Mouse (Mus musculus) hindbrain, embryonic 14.5 days (tissue): ENCODE results near the gene Rasef. TPM values are rescaled to one million over a fixed set of nuclear protein-coding genes. Genes with fewer than 3 reads are reported as not detected.

Experiments
- ATAC-seq: fragments of 200-750 bp; cut with Nextera tagmentation; 2 replicates; pipeline ENCODE4 v1.8.0; 2017; ENCODE audit warnings: moderate number of reproducible peaks, mild to moderate bottlenecking, moderate TSS enrichment, moderate library complexity; ENCODE audit not compliant: low FRiP score
- DNase-seq: peaks from one replicate; pipeline ENCODE4 v3.0.0-alpha.2; 2015; ENCODE audit warnings: low spot score
- H3K27ac ChIP-seq: fragments of 300-500 bp; sonication (generic); 2 replicates; pipeline ENCODE4 v1.5.1; 2014; ENCODE audit warnings: mild to moderate bottlenecking, moderate library complexity
- H3K27me3 ChIP-seq: fragments of 300-500 bp; sonication (generic); 2 replicates; pipeline ENCODE4 v1.6.1; 2014; ENCODE audit warnings: mild to moderate bottlenecking, low read length, mixed read lengths; ENCODE audit not compliant: control insufficient read depth, insufficient read depth
- H3K36me3 ChIP-seq: fragments of 300-500 bp; sonication (generic); replicated peaks from 2 replicates; pipeline ENCODE4 v1.6.1; 2014; ENCODE audit not compliant: control insufficient read depth, insufficient read depth
- H3K4me1 ChIP-seq: fragments of 300-500 bp; sonication (generic); replicated peaks from 2 replicates; pipeline ENCODE4 v1.6.1; 2014; ENCODE audit warnings: antibody characterized with exemption, low read length, mixed read lengths; ENCODE audit not compliant: control insufficient read depth, insufficient read depth
- H3K4me2 ChIP-seq: fragments of 300-500 bp; sonication (generic); replicated peaks from 2 replicates; pipeline ENCODE4 v1.6.1; 2014; ENCODE audit warnings: mild to moderate bottlenecking, moderate library complexity
- H3K4me3 ChIP-seq: fragments of 300-500 bp; sonication (generic); replicated peaks from 2 replicates; pipeline ENCODE4 v1.5.1; 2014; ENCODE audit warnings: mild to moderate bottlenecking, low read length
- H3K9ac ChIP-seq: fragments of 300-500 bp; sonication (generic); 2 replicates; pipeline ENCODE4 v1.6.1; 2014
- H3K9me3 ChIP-seq: fragments of 300-500 bp; sonication (generic); 2 replicates; pipeline ENCODE4 v1.6.1; 2016; ENCODE audit warnings: low read length; ENCODE audit not compliant: control insufficient read depth
- WGBS: fragments of 180-500 bp; shearing (Covaris S2); extraction: QIAGEN DNeasy Blood & Tissue Kit; methylation state at CpG from one replicate; pipeline ENCODE4 v1.1.7; 2014; 5-methylcytosine and 5-hydroxymethylcytosine counted together
- polyA plus RNA-seq: library from polyadenylated mRNA; unstranded; fragments of >200 nt; fragmentation: Nextera tagmentation; extraction: Ambion mirVana; gene quantifications from 2 replicates; pipeline ENCODE4 v1.2.1, GENCODE M21; 2014

Gene Rasef
- 0.66 and 0.81 TPM in 2 replicates for polyA plus RNA-seq

DNA sequence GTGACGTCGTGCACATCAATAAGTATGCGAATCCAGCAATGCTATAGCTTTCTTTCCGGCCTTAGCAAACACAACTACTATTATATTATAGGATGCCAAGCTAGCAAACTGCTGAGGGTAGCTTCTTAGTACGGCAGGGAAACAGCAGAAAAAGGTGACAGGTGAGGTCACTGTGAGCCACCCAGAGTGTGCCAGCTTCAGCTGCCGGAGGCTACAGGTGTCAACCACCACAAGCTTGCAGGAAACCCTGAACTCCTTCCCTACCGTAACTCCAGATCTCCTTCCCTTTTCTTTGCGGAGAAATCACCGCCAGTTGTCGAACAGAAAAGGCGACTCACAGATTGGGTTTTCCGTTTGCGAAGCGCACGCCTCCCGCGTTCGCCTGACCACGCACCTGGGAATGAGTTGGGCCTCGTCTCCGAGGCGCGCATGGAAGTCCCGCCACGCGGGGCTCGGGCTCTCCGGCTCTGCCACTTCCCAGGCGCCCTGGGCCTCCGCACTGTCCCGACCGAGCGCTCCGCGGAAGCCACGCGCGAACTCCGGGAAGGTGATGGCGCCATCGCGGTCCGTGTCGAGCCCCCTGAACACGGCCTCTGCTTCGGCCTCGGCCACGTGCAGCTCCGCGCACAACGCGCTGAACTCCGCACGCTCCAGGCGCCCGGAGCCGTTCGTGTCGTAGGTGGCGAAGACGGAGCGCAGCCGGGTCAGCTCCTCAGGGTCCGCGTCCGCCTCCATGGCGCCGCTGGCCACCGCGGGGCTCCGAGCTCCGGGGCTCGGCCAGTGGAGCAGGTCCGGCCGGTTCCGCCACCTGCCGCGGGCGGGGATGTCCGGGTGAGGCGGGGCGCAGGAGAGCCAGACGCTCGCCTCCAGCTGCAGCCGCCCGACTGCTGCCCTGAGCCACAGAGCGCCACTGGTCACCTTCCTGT lies at the start of gene Rasef:
Gene Rasef, minus strand, starts transcription at position 735 of the 926 bp plus-strand sequence.
- H3K27me3 ChIP-seq: peaks cover 37% of the 10 kb centered on the region
- peak within 1 kb of the TSS; percentile 99 for H3K4me2 ChIP-seq
- peak; percentile 84 for ATAC-seq
- H3K4me1 ChIP-seq: peaks cover 7% of the 10 kb centered on the region; the same call in 1 of the 2 replicates
- peak; percentile 30 for DNase-seq
- no peak within 1 kb of the TSS for H3K27ac ChIP-seq
- H3K4me3 ChIP-seq: peak within 1 kb of the TSS; percentile 63
- WGBS: 6% methylated on average over 77 of the region's 87 CpGs
- no peaks in the 10 kb centered on the region for H3K36me3 ChIP-seq
- no peaks in the 10 kb centered on the region for H3K9me3 ChIP-seq
- peak within 1 kb of the TSS; percentile 67 for H3K9ac ChIP-seq

DNA sequence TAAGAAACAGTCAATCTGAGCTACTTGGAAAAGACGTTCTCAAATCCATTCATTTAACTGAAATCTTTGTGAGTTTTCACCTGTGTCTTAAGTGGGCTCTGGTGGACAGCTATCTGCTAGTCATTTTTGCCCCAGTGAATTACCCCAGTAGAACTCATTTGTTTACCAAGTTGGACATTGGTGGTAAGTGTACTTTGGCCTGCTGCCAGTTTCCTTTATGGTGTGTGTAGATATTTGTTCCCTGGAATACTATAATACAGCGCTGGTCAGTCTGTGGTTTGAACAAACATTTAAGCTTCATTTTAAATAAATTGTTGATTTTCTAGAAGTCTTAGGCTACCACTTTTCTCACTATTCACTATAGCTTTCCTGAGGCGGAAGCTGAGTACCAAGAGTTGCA lies 35.8 kb upstream of the Rasef start:
- 92% methylated on average over 3 of the region's 3 CpGs for WGBS
- Histone ChIP-seq H3K9ac (no peak overlapping the region), H3K4me1 (no peaks in the 10 kb centered on the region), H3K27ac (no peak overlapping the region), H3K27me3 (no peaks in the 10 kb centered on the region), H3K4me2 (no peak overlapping the region), H3K9me3 (no peaks in the 10 kb centered on the region), H3K36me3 (no peaks in the 10 kb centered on the region), H3K4me3 (no peak overlapping the region)
- DNase-seq: no peak
- no peak for ATAC-seq

DNA sequence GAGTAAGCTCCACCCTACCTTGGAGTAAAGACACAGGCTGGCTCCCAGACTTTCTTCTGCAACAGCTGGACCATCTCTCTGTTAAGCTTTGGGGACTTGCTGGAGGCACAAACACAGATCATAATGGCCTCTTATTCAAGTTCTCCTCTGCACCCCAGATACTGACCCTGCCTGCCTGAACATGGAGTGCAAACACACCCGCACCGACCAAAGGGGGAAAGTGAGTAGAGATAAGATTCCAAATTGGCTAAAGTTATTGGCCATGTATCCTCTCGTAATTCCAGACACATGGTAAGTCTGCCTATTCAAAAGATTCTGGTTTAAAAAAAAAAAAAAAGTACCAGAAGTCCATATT lies 369 bp upstream of the Rasef start:
- peaks cover 7% of the 10 kb centered on the region; the same call in 1 of the 2 replicates for H3K4me1 ChIP-seq
- no peak for ATAC-seq
- H3K9ac ChIP-seq: peak overlapping the region; percentile 67; the same call in 1 of the 2 replicates
- H3K4me2 ChIP-seq: peak overlapping the region; percentile 99
- no peaks in the 10 kb centered on the region for H3K36me3 ChIP-seq
- H3K9me3 ChIP-seq: no peaks in the 10 kb centered on the region
- WGBS: 59% methylated on average over 3 of the region's 3 CpGs
- peak overlapping the region; percentile 63 for H3K4me3 ChIP-seq
- peaks cover 37% of the 10 kb centered on the region for H3K27me3 ChIP-seq
- no peak for DNase-seq
- H3K27ac ChIP-seq: no peak overlapping the region

DNA sequence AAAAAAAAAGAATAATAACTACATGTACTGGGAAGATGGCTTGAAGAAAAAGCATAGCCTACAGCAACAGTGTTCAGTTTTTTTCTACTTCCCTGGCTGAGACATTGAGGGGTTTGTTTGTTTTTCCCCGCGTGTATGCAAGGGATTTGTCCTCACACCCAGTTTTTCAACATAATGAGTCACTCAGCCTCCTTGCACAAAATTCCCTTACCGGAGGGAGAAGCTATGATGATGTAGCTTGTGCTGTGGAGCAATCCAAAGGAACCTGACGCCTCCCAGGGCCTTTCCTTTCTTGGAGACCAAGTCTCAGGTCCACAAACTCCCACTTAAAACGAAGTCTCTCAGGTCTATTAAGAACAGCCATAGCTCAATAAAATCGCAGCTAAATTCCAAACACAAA lies 1.3 kb downstream of the Rasef start:
- Histone ChIP-seq H3K36me3 (no peaks in the 10 kb centered on the region), H3K9me3 (no peaks in the 10 kb centered on the region), H3K4me1 (peaks cover 7% of the 10 kb centered on the region; the same call in 1 of the 2 replicates), H3K9ac (no peak overlapping the region), H3K4me3 (no peak overlapping the region), H3K27ac (no peak overlapping the region), H3K4me2 (no peak overlapping the region), H3K27me3 (peaks cover 37% of the 10 kb centered on the region)
- 58% methylated on average over 6 of the region's 6 CpGs for WGBS
- DNase-seq (no peak), ATAC-seq (no peak)

DNA sequence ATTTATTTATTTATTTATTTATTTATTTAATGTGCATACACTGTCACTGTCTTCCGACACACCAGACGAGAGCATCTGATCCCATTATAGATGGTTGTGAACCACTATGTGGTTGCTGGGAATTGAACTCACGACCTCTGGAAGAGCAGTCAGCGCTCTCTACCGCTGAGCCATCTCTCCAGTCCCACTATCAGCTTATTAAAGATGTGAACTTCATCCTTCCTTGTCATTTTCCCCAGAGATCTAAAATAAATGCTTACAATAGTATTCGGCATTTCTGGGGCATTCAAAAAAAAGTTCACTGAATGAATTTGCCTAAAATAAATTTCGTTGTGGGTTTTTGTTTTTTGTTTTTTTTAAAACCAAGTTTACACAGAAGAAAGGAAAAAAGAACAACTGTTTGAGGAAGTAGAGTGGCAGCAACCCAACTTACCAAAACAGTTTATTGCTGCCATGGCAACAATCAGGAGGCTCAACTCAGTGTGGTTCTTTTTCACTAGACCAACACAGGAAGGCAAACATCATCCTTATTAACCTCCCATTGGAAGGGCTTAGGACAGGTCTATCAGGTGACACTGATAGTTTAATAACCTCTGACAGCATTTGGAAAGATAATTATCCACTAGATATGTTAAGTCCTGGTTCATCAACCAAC lies 2.6 kb downstream of the Rasef start:
- DNase-seq (no peak), ATAC-seq (no peak)
- Histone ChIP-seq H3K9ac (no peak overlapping the region), H3K27me3 (peaks cover 37% of the 10 kb centered on the region), H3K4me2 (no peak overlapping the region), H3K4me3 (no peak overlapping the region), H3K27ac (no peak overlapping the region), H3K36me3 (no peaks in the 10 kb centered on the region), H3K9me3 (no peaks in the 10 kb centered on the region), H3K4me1 (peaks cover 7% of the 10 kb centered on the region; the same call in 1 of the 2 replicates)
- WGBS: 91% methylated on average over 7 of the region's 7 CpGs

DNA sequence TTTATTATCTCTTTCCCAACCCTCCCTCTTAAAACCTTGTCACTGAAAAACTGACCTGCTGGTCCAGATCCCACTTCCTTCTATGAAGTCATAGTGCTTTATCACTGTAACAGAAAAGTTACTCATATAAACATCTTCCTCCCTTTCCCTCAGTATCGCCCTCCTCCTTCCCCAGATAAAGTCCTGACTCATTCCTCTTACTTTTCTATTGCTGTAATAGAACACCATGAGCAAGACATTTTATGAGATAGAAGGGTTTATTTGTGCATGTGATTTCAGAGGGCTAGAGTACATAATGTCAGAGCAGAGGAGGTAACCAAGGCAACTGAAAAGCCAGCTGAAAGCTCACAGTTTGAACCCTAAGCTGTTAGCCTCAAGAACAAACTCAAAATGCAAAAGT lies 6.6 kb downstream of the Rasef start:
- no peak for ATAC-seq
- Histone ChIP-seq H3K4me3 (no peak overlapping the region), H3K36me3 (no peaks in the 10 kb centered on the region), H3K27me3 (0 out of 2 replicates have a peak, but pooled peaks cover 3% of the 10 kb centered on the region), H3K4me1 (no peaks in the 10 kb centered on the region), H3K4me2 (no peak overlapping the region), H3K27ac (no peak overlapping the region), H3K9ac (no peak overlapping the region), H3K9me3 (no peaks in the 10 kb centered on the region)
- WGBS: 84% methylated on average over 1 of the region's 1 CpGs
- no peak for DNase-seq

DNA sequence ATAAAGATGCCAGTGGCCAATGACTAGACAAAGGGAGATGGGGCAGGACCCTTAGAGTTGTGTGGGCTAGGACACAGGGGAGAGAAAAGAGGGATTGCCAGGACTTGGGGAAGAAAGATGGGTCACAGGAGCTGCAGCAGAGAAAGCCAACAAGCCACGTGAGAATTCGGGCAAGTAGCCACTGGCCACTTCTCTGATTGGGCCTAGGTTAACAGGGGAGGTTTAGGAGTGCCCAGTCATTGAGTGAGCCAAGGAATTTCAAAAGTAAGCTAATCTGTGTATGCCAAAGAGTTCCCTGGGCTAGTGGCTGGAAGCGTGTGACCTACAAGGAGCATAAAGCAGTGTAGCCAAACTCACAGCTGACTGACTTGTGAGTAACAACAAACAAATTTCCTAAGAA lies 9.7 kb downstream of the Rasef start:
- no peak for DNase-seq
- Histone ChIP-seq H3K27me3 (no peaks in the 10 kb centered on the region), H3K4me2 (no peak overlapping the region), H3K27ac (no peak overlapping the region), H3K4me3 (no peak overlapping the region), H3K4me1 (no peaks in the 10 kb centered on the region), H3K9ac (no peak overlapping the region), H3K36me3 (no peaks in the 10 kb centered on the region), H3K9me3 (no peaks in the 10 kb centered on the region)
- no peak for ATAC-seq
- WGBS: 88% methylated on average over 3 of the region's 3 CpGs

DNA sequence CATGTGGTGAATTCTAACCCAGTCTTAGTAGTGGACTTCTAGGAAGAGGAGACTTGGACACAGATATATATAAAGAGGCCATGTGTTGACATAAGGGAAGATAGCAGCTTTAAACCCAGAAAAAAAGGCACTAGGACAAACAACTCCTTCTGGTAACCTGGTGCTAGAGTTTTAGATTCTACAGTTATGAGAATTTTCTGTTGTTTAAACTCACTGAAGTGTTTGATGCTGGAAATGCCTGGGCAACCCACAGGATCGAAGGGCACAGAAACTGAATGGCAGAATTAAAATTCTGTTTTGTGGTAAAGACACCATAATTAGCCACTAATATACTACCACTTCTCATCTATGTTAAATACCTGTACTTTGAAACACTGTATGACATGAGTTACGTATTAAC lies 15.5 kb downstream of the Rasef start:
- no peak overlapping the region for H3K4me3 ChIP-seq
- no peak overlapping the region for H3K9ac ChIP-seq
- H3K4me2 ChIP-seq: no peak overlapping the region
- no peaks in the 10 kb centered on the region for H3K9me3 ChIP-seq
- DNase-seq (no peak), ATAC-seq (no peak)
- H3K27me3 ChIP-seq: no peaks in the 10 kb centered on the region
- H3K4me1 ChIP-seq: no peaks in the 10 kb centered on the region
- 97% methylated on average over 2 of the region's 2 CpGs for WGBS
- no peak overlapping the region for H3K27ac ChIP-seq
- H3K36me3 ChIP-seq: no peaks in the 10 kb centered on the region
